ENCODE assay signal across 12 mouse cellular contexts in the genomic region with DNA sequence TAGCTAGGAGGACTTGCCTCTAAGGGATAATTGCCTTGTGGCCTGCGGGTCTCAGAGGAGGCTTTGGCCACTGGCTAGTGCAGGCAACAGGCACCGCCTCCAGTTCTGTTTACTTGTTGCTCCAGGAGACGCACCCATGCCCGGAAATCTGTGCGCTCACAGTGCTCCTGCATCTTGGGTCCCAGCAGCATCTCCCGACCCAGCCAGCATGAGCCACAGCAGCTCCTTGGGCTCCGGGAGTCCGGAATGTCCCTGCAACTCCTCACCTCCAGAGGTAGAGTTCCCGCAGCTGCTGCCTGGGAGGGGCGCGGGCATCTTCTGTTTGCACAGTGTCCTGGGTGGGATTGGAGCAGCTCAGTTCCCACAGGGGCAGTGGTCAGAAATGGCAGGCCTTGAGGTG. TPM values are rescaled to one million over a fixed set of nuclear protein-coding genes. Genes with fewer than 3 reads are reported as not detected.
DNase-seq lines count a peak whose midpoint lies in the region; ATAC-seq and TF ChIP-seq lines count a peak whose summit lies in the region.
"Had no signal": no experiment of that assay in that cellular context is flagged by ENCODE, and none has a peak within 500 bp of the region (broad histone marks: within the 10 kb centered on the region; RNA-seq: fewer than 3 reads in every experiment).

TSS of gene Ccdc170 (plus strand) at position 148 of the 400 bp plus-strand sequence.

- DNase-seq in heart, adult 11 months: peak; percentile 96
- no peak for DNase-seq in heart, embryonic 10.5 days (ENCODE audit: low spot score)
- peak; percentile 38 for DNase-seq in gastrocnemius, adult 18-20 months (ENCODE audit: low spot score)
- DNase-seq in midbrain, postnatal 0 days (ENCODE audit: low spot score): no peak
- DNase-seq in layer of hippocampus, adult 18-20 months (ENCODE audit: low spot score in 2 of 2): no peak
- DNase-seq in hindbrain, embryonic 11.5 days (ENCODE audit: low spot score): no peak
- no peak for DNase-seq in spleen, postnatal 14 days (ENCODE audit: low spot score in 2 of 2)
- DNase-seq: cerebellum, postnatal 10 days had no signal

- TF ChIP-seq CTCF in E14TG2a.4 (conservative IDR thresholded peaks at IDR 0.05; ENCODE audit: low read length): no peak
- no peak for TF ChIP-seq CTCF in midbrain, postnatal 0 days (IDR thresholded peaks at IDR 0.05)

- ATAC-seq in midbrain, postnatal 0 days (ENCODE audit: low FRiP score): 0 out of 2 replicates have a peak, but pooled peaks have one; percentile 16
- ATAC-seq in hindbrain, embryonic 11.5 days (ENCODE audit: low FRiP score): no peak

- H3K9me3 ChIP-seq in heart, embryonic 10.5 days: no peaks in the 10 kb centered on the region
- H3K9me3 ChIP-seq in E14TG2a.4 (ENCODE audit: low read length): peaks cover 13% of the 10 kb centered on the region
- H3K9me3 ChIP-seq in midbrain, postnatal 0 days (ENCODE audit: low read length): no peaks in the 10 kb centered on the region
- H3K9me3 ChIP-seq in hindbrain, embryonic 11.5 days (ENCODE audit: control insufficient read depth, low read length): no peaks in the 10 kb centered on the region
- H3K9me3 ChIP-seq: stomach, embryonic 15.5 days had no signal

- H3K4me2 ChIP-seq in midbrain, postnatal 0 days (ENCODE audit: low read depth, low read length, poor library complexity, severe bottlenecking): no peak within 1 kb of the TSS
- no peak within 1 kb of the TSS for H3K4me2 ChIP-seq in hindbrain, embryonic 11.5 days (replicated peaks; ENCODE audit: low read depth, low read length)
- H3K4me2 ChIP-seq: stomach, embryonic 15.5 days had no signal

- no peaks in the 10 kb centered on the region for H3K36me3 ChIP-seq in heart, embryonic 10.5 days
- H3K36me3 ChIP-seq in E14TG2a.4 (ENCODE audit: insufficient read depth, low read length): no peaks in the 10 kb centered on the region
- H3K36me3 ChIP-seq in midbrain, postnatal 0 days (ENCODE audit: insufficient read depth, low read length): no peaks in the 10 kb centered on the region
- H3K36me3 ChIP-seq in hindbrain, embryonic 11.5 days (ENCODE audit: control insufficient read depth, insufficient read depth, low read length): no peaks in the 10 kb centered on the region
- H3K36me3 ChIP-seq: stomach, embryonic 15.5 days had no signal

- no peak within 1 kb of the TSS for H3K9ac ChIP-seq in midbrain, postnatal 0 days (replicated peaks; ENCODE audit: low read length, poor library complexity, severe bottlenecking)
- H3K9ac ChIP-seq in hindbrain, embryonic 11.5 days (ENCODE audit: low read depth, low read length): no peak within 1 kb of the TSS
- H3K9ac ChIP-seq: stomach, embryonic 15.5 days had no signal

- H3K27me3 ChIP-seq in heart, embryonic 10.5 days (ENCODE audit: insufficient read depth, poor library complexity, severe bottlenecking): no peaks in the 10 kb centered on the region
- no peaks in the 10 kb centered on the region for H3K27me3 ChIP-seq in E14TG2a.4 (ENCODE audit: insufficient read depth, low read length)
- no peaks in the 10 kb centered on the region for H3K27me3 ChIP-seq in midbrain, postnatal 0 days (ENCODE audit: insufficient read depth, low read length)
- H3K27me3 ChIP-seq in hindbrain, embryonic 11.5 days (ENCODE audit: control insufficient read depth, insufficient read depth, low read length): no peaks in the 10 kb centered on the region
- H3K27me3 ChIP-seq: stomach, embryonic 15.5 days had no signal

- WGBS in heart, embryonic 10.5 days: 39% methylated on average over 11 of the region's 11 CpGs
- WGBS in midbrain, postnatal 0 days: 38% methylated on average over 11 of the region's 11 CpGs
- 45% methylated on average over 11 of the region's 11 CpGs for WGBS in hindbrain, embryonic 11.5 days

- no peak within 1 kb of the TSS for H3K4me3 ChIP-seq in heart, embryonic 10.5 days
- H3K4me3 ChIP-seq in E14TG2a.4 (replicated peaks; ENCODE audit: low read length): peak within 1 kb of the TSS; percentile 75
- H3K4me3 ChIP-seq in midbrain, postnatal 0 days (ENCODE audit: low read depth, low read length): no peak within 1 kb of the TSS
- no peak within 1 kb of the TSS for H3K4me3 ChIP-seq in hindbrain, embryonic 11.5 days (ENCODE audit: low read depth, low read length)
- H3K4me3 ChIP-seq: stomach, embryonic 15.5 days had no signal

- H3K4me1 ChIP-seq in heart, embryonic 10.5 days: peaks cover 5% of the 10 kb centered on the region
- peaks cover 48% of the 10 kb centered on the region for H3K4me1 ChIP-seq in E14TG2a.4 (replicated peaks; ENCODE audit: low read depth, low read length)
- no peaks in the 10 kb centered on the region for H3K4me1 ChIP-seq in midbrain, postnatal 0 days (ENCODE audit: insufficient read depth, low read length)
- no peaks in the 10 kb centered on the region for H3K4me1 ChIP-seq in hindbrain, embryonic 11.5 days (replicated peaks; ENCODE audit: control insufficient read depth, insufficient read depth, low read length)

- H3K27ac ChIP-seq in heart, embryonic 10.5 days: no peak within 1 kb of the TSS
- H3K27ac ChIP-seq in midbrain, postnatal 0 days (ENCODE audit: low read depth, low read length): no peak within 1 kb of the TSS
- H3K27ac ChIP-seq in hindbrain, embryonic 11.5 days (ENCODE audit: low read depth, low read length): no peak within 1 kb of the TSS
- H3K27ac ChIP-seq: kidney, postnatal 0 days; stomach, embryonic 15.5 days had no signal

RNA-seq across cellular contexts. Expression of gene Ccdc170, which starts in this region (rescaled TPM):
- 0.10 TPM in 1 of 2 replicates, not detected in the other for polyA plus RNA-seq in heart, embryonic 10.5 days (2016; fragmentation: Nextera tagmentation; extraction: Ambion mirVana)
- under 1 TPM; 0.50 to 0.84 TPM for total RNA-seq in gastrocnemius, adult 18-20 months (2021)
- total RNA-seq in midbrain, postnatal 0 days (2014; rRNA removed): 0.52 and 1.5 TPM in 2 replicates
- polyA plus RNA-seq in midbrain, postnatal 0 days (2015; fragmentation: Nextera tagmentation; extraction: Ambion mirVana): 0.47 and 0.48 TPM in 2 replicates
- 1 to 10 TPM in 1 of 2 experiments, under 1 TPM in 1; 0.67 to 1.0 TPM for total RNA-seq in layer of hippocampus, adult 18-20 months (2021)
- polyA plus RNA-seq in hindbrain, embryonic 11.5 days (2014; fragmentation: Nextera tagmentation; extraction: Ambion mirVana): 0.40 and 0.50 TPM in 2 replicates
- polyA plus RNA-seq: heart, embryonic 14.5 days had no signal

Comparison
In these comparisons a context has a peak if more than half of its experiments do, and no peak if none do; other contexts are left out.
1. Peak in DNase-seq in gastrocnemius, adult 18-20 months; RNA of the gene not detected or under 1 TPM.